Mouse (Mus musculus) thymus, postnatal 14 days (tissue): Measurements from ENCODE around the gene Lgr6.

Source experiments
- DNase-seq: peaks from one replicate; pipeline ENCODE4 v3.0.0; 2021

Lgr6 gene

DNA sequence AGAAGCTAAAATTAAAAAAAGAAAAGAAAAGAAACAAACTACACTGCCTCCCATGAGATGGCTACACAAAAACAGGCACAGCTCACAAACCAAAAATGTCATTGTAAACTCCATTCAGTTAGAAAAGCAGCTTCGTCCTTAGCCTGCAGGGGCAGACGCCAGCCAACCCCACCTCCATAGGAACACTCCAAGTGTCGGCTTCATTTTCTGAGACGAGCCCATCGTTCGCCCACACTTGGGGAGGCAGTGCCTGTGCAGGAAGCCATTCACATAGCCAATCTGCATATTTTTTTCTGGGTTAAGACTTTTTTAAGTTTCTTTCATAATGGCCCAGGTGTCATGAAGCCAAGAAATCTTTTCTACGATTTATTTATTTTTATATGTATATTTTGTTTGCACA is 157.5 kb downstream of the Lgr6 start:
- no peak for DNase-seq

DNA sequence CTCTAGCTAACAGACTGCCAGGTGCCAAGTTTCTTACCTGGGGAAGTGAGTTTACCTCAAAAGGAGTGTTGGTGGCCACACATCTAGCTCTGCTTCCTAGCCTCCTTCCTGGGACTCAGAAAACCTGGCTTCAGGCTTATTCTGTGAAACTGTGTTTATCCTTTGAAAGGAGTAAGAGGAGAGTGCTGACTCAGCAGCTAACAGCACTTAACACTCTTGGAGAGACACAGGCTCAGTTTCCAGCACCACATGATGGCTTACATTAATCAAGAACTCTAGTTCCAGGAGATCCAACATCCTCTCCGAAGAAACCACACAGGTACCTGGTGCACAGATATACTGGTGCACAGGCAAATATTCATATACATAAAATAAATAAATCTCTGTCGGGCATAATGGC is 162.2 kb downstream of the Lgr6 start:
- DNase-seq: no peak

DNA sequence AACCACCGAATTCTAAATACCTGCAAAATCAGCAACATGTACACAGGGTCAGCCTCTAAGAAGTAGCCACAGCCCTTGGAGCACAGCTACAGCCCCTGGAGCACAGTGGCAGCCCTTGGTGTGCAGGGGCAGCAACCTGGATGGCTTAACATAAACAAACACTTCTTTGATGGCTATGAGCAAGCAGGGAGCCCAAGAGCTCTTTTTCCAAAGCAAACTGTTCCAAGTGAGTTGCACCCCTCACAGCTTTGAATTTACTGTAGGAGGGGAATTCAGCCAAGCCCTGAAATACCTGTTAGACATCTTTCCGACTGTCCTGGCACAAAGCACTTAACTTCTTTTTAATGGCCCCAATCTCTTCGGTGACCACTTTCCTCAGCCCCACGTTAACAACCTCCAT is 164.2 kb downstream of the Lgr6 start:
- no peak for DNase-seq

DNA sequence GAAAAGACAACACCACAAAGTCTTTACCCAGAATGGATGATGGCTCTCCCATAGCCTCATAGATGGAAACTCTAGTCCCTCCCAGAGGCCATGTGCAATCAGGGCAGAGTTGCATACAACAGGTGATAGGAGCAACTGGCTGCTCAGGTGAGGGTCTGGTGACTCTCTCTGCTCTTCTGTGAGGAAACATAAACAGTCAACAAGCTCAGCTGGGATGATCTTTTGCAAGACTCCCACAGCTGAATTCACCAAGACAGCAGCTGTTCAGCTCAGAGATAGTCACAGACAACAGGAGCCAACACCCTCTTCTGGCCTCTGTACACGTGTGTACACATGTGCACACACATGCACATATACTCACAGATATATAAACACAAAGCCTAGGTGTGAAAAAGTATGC is 166.8 kb downstream of the Lgr6 start:
- DNase-seq: no peak

DNA sequence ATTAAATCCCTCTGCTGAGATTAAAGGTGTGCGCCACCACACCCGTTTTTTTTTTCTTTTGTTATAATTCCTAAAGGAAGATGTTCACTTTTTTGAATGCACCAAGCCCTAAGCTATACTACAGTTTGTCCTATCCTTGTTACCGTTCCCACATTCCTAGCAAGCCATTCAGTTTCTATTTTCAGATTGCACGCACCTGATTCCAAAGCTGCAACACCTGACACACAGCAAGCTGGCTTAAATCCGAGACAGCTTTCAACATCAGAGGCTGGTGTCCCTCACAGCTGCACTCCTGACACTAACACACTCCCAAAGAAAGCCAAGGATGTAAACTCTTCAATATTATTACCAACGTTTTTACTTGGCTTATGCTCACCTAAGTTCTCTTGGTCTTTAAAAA is 168.7 kb downstream of the Lgr6 start:
- DNase-seq: no peak
